ENCODE assay signal across 8 mouse cellular contexts in the genomic region with DNA sequence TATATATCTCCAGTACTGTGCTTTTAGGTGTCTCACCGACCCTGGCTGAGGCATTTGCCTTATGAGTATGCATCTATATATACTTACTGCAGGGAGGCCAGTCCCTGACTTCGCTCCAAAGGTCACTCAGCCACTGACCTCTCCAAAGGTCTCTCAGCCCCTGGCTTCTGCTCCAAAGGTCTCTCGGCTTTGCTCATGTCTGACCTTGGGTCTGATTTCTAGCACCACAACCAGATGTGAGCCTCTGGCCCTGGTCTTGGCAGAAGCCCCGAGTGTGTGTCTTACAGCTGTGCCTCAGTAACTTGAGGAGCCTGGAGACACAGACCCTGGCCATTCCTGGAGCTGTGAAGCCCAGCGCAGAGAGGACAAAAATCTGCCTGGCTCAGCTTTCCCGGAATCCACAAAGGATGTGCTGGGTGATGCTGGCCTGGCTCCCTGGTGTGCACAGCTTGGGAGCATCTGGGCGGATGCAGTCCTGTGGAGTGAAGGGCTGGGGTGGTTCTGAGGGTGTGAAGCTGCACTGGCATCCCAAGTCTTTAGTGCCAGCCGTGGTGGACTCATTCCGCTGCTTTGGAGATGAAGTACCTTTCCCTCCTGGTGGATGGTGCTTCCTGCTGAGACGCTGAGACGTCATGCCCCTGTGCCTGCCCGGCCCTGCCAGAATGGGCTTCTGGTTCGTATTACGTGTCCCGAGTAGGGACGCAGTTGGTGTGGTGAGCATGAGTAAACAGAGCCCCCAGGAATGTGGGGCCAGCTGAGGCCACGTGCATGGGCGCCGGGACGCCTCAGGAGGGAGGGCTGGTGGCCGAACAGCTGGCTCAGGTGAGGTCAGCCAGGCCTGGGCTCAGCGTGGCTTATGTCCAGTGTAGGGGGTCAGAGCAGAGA. TPM values are rescaled to one million over a fixed set of nuclear protein-coding genes. Genes with fewer than 3 reads are reported as not detected.
DNase-seq lines count a peak whose midpoint lies in the region; ATAC-seq lines count a peak whose summit lies in the region.

No protein-coding gene starts in this region.

- H3K27me3 ChIP-seq in heart, embryonic 14.5 days (ENCODE audit: control insufficient read depth, insufficient read depth, low read length), result no peaks in the 10 kb centered on the region
- no peaks in the 10 kb centered on the region for H3K27me3 ChIP-seq in embryonic facial prominence, embryonic 10.5 days (replicated peaks; ENCODE audit: low read depth, poor library complexity, severe bottlenecking)
- no peaks in the 10 kb centered on the region for H3K27me3 ChIP-seq in limb, embryonic 13.5 days

- H3K4me1 ChIP-seq in heart, embryonic 14.5 days (ENCODE audit: control insufficient read depth in 2 of 2, insufficient read depth in 2 of 2, low read length in 2 of 2), result peaks cover 6% of the 10 kb centered on the region in 2 experiments; a peak in 1 of 4 replicates
- H3K4me1 ChIP-seq in embryonic facial prominence, embryonic 10.5 days, result peaks cover 48% of the 10 kb centered on the region
- H3K4me1 ChIP-seq in limb, embryonic 13.5 days, result peaks cover 58% of the 10 kb centered on the region

- ATAC-seq in heart, embryonic 14.5 days (ENCODE audit: insufficient number of reproducible peaks, insufficient read depth, low FRiP score, low read depth), result no peak
- peak; percentile 35 for ATAC-seq in limb, embryonic 13.5 days (ENCODE audit: low FRiP score, low read depth)

- H3K4me2 ChIP-seq in heart, embryonic 14.5 days (ENCODE audit: low read length), result peak overlapping the region; percentile 58
- peak overlapping the region; percentile 12; the same call in 1 of the 2 replicates for H3K4me2 ChIP-seq in limb, embryonic 13.5 days (replicated peaks)

- no peak overlapping the region for H3K4me3 ChIP-seq in heart, embryonic 14.5 days (ENCODE audit: control insufficient read depth in 1 of 2, insufficient read depth in 1 of 2, low read depth in 1 of 2, low read length in 2 of 2)
- H3K4me3 ChIP-seq in embryonic facial prominence, embryonic 10.5 days, result peak overlapping the region; percentile 52
- H3K4me3 ChIP-seq in limb, embryonic 13.5 days, result no peak overlapping the region

- intact Hi-C loops in heart, postnatal 36 days (cut with DNase I), result loop anchor here (5.0 kb wide), 1 partner anchor 40 kb away; no protein-coding TSS in a partner anchor

- no peak overlapping the region for H3K9ac ChIP-seq in heart, embryonic 14.5 days (ENCODE audit: low read length)
- H3K9ac ChIP-seq in limb, embryonic 13.5 days, result peak overlapping the region; percentile 27; the same call in 1 of the 2 replicates

- H3K9me3 ChIP-seq in heart, embryonic 14.5 days (ENCODE audit: control insufficient read depth, low read length), result no peaks in the 10 kb centered on the region
- H3K9me3 ChIP-seq in embryonic facial prominence, embryonic 10.5 days, result no peaks in the 10 kb centered on the region
- no peaks in the 10 kb centered on the region for H3K9me3 ChIP-seq in limb, embryonic 13.5 days

- 52% methylated on average over 22 of the region's 22 CpGs for WGBS in heart, embryonic 14.5 days
- WGBS in embryonic facial prominence, embryonic 10.5 days, result 25% methylated on average over 22 of the region's 22 CpGs
- 15% methylated on average over 22 of the region's 22 CpGs for WGBS in limb, embryonic 13.5 days

- H3K27ac ChIP-seq in heart, embryonic 14.5 days (replicated peaks in 1 of 2; ENCODE audit: control insufficient read depth in 1 of 2, insufficient read depth in 1 of 2, low read depth in 2 of 2, low read length in 2 of 2), result no peak overlapping the region
- peak overlapping the region; percentile 78 for H3K27ac ChIP-seq in embryonic facial prominence, embryonic 10.5 days (replicated peaks)
- H3K27ac ChIP-seq in limb, embryonic 13.5 days, result peak overlapping the region; percentile 56

- no peaks in the 10 kb centered on the region for H3K36me3 ChIP-seq in heart, embryonic 14.5 days (ENCODE audit: control insufficient read depth, insufficient read depth, low read length)
- H3K36me3 ChIP-seq in embryonic facial prominence, embryonic 10.5 days (replicated peaks), result peaks cover 28% of the 10 kb centered on the region
- H3K36me3 ChIP-seq in limb, embryonic 13.5 days, result peaks cover 24% of the 10 kb centered on the region

- no peak for DNase-seq in heart, postnatal 36 days
- DNase-seq in 3T3-L1 (ENCODE audit: low read depth, low spot score), result peak; percentile 21
- DNase-seq in embryonic facial prominence, embryonic 10.5 days (ENCODE audit: low spot score), result peak; percentile 58
- DNase-seq in right cerebral cortex, postnatal 14 days, result no peak
- no peak for DNase-seq in layer of hippocampus, adult 9-11 months
- no peak for DNase-seq in cerebellum, postnatal 36 days

RNA-seq across cellular contexts. Expression of a gene that starts 54.0 kb away (rescaled TPM):
- polyA plus RNA-seq in heart, embryonic 14.5 days (2014; fragmentation: Nextera tagmentation; extraction: Ambion mirVana), result 0.97 and 1.6 TPM in 2 replicates
- under 1 TPM; 0.17 to 0.19 TPM for total RNA-seq in heart, postnatal 36 days (2021)
- polyA plus RNA-seq in embryonic facial prominence, embryonic 10.5 days (2016; fragmentation: Nextera tagmentation; extraction: Ambion mirVana), result 9.9 and 10.3 TPM in 2 replicates
- 4.5 and 4.6 TPM in 2 replicates for polyA plus RNA-seq in limb, embryonic 13.5 days (2015; fragmentation: Nextera tagmentation; extraction: Ambion mirVana)

Comparison
In these comparisons a context has a peak if more than half of its experiments do, and no peak if none do; other contexts are left out.
1. H3K27ac ChIP-seq: peak in embryonic facial prominence, embryonic 10.5 days (single experiment) and limb, embryonic 13.5 days (single experiment); none in heart, embryonic 14.5 days (0 of 2).
2. DNase-seq: peak in 3T3-L1 (single experiment) and embryonic facial prominence, embryonic 10.5 days (single experiment); none in heart, postnatal 36 days (0 of 2), right cerebral cortex, postnatal 14 days (single experiment), layer of hippocampus, adult 9-11 months (single experiment) and cerebellum, postnatal 36 days (0 of 2).